Mouse (Mus musculus): Measurements from ENCODE around the gene Myh10.

GRCm38 (mm10) chr11:68693447-68694040, 2.2 kb downstream of the Myh10 start:
- TF ChIP-seq EP300 (IDR thresholded peaks at IDR 0.05; ENCODE audit: insufficient read depth, low read depth, low read length) (no peak), CTCF (IDR thresholded peaks at IDR 0.05) (no peak), POLR2A (IDR thresholded peaks at IDR 0.05; ENCODE audit: insufficient read depth, low read depth, low read length) (no peak)

Measured in heart, adult 2 months (tissue).